Mouse (Mus musculus): ENCODE data around the gene Gm49318.
A peak's percentile ranks its signal among the peaks of the same experiment; 100 is the strongest.
"Not testable (repeated sequence)": the region's sequence is repeated elsewhere in the genome, so short reads cannot be mapped to it uniquely, and the experiment has no call there.

Gm49318 gene

GRCm38 (mm10) chr9:22070791-22071573 lies at the start of gene Gm49318, which contains the start of gene Zfp653:
Gene Gm49318, minus strand, starts transcription at chr9:22071259.
Gene Zfp653, minus strand, starts transcription at chr9:22071376.
- DNase-seq (ENCODE audit: low spot score in 2 of 2), result peak; percentile 95 to 98

GRCm38 (mm10) chr9:22119543-22119942 lies 48.5 kb upstream of the Gm49318 start:
- no peak for DNase-seq (ENCODE audit: low spot score in 2 of 2)

GRCm38 (mm10) chr9:22117754-22118456 lies 46.8 kb upstream of the Gm49318 start:
- no peak for DNase-seq (ENCODE audit: low spot score in 2 of 2)

- peak; percentile 87 to 89 for DNase-seq (ENCODE audit: low spot score in 2 of 2)
These were observed 45.8 kb upstream of the Gm49318 start, which contains the start of gene Elof1 for GRCm38 (mm10) chr9:22116740-22117426. Gene Elof1, minus strand, starts transcription at chr9:22117172.

GRCm38 (mm10) chr9:22116086-22116485 lies 45.0 kb upstream of the Gm49318 start:
- no peak for DNase-seq (ENCODE audit: low spot score in 2 of 2)

- DNase-seq (ENCODE audit: low spot score in 2 of 2), result no peak
These were observed 44.6 kb upstream of the Gm49318 start for GRCm38 (mm10) chr9:22115635-22116034.

- DNase-seq (ENCODE audit: low spot score in 2 of 2), result no peak
These were observed 37.1 kb upstream of the Gm49318 start for GRCm38 (mm10) chr9:22108194-22108593.

- peak in 1 of 2 experiments; percentile 34 for DNase-seq (ENCODE audit: low spot score in 2 of 2)
These were observed 28.9 kb upstream of the Gm49318 start for GRCm38 (mm10) chr9:22099922-22100321.

- peak in 1 of 2 experiments; percentile 53 for DNase-seq (ENCODE audit: low spot score in 2 of 2)
These were observed 28.1 kb upstream of the Gm49318 start, which contains the start of gene Cnn1 for GRCm38 (mm10) chr9:22098993-22099696. Gene Cnn1, plus strand, starts transcription at chr9:22099216.

GRCm38 (mm10) chr9:22095854-22096307 lies 24.8 kb upstream of the Gm49318 start:
- DNase-seq (ENCODE audit: low spot score in 2 of 2), result peak; percentile 75 to 89

GRCm38 (mm10) chr9:22092746-22093145 lies 21.7 kb upstream of the Gm49318 start:
- DNase-seq (ENCODE audit: low spot score in 2 of 2), result no peak

GRCm38 (mm10) chr9:22089986-22090385 lies 18.9 kb upstream of the Gm49318 start:
- no peak for DNase-seq (ENCODE audit: low spot score in 2 of 2)

- no peak for DNase-seq (ENCODE audit: low spot score in 2 of 2)
These were observed 18.2 kb upstream of the Gm49318 start for GRCm38 (mm10) chr9:22089281-22089680.

GRCm38 (mm10) chr9:22087034-22087618 lies 16.1 kb upstream of the Gm49318 start:
- no peak for DNase-seq (ENCODE audit: low spot score in 2 of 2)

GRCm38 (mm10) chr9:22086012-22086411 lies 15.0 kb upstream of the Gm49318 start:
- DNase-seq (ENCODE audit: low spot score in 2 of 2), result no peak

GRCm38 (mm10) chr9:22085022-22085834 lies 14.2 kb upstream of the Gm49318 start, which contains the start of gene Ecsit:
Gene Ecsit, minus strand, starts transcription at chr9:22085438.
- peak; percentile 89 to 90 for DNase-seq (ENCODE audit: low spot score in 2 of 2)

GRCm38 (mm10) chr9:22084667-22085021 lies 13.6 kb upstream of the Gm49318 start:
- no peak for DNase-seq (ENCODE audit: low spot score in 2 of 2)

GRCm38 (mm10) chr9:22076223-22076622 lies 5.2 kb upstream of the Gm49318 start:
- no peak for DNase-seq (ENCODE audit: low spot score in 2 of 2)

- not testable (repeated sequence) for DNase-seq (ENCODE audit: low spot score in 2 of 2)
These were observed 4.7 kb upstream of the Gm49318 start for GRCm38 (mm10) chr9:22075778-22076177.

GRCm38 (mm10) chr9:22072276-22072675 lies 1.2 kb upstream of the Gm49318 start:
- no peak for DNase-seq (ENCODE audit: low spot score in 2 of 2)
